Mouse (Mus musculus) midbrain, embryonic 14.5 days (tissue): ENCODE data around the gene Ap4s1. TPM values are rescaled to one million over a fixed set of nuclear protein-coding genes. Genes with fewer than 3 reads are reported as not detected.

Experiments
- ATAC-seq: fragments of 200-750 bp; cut with Nextera tagmentation; 2 replicates; pipeline ENCODE4 v1.8.0; 2017; ENCODE audit warnings: moderate number of reproducible peaks, moderate library complexity; ENCODE audit not compliant: low FRiP score, low TSS enrichment
- DNase-seq: peaks from one replicate; pipeline ENCODE4 v3.0.0-alpha.2; 2015
- H3K27ac ChIP-seq: fragments of 300-500 bp; sonication (generic); replicated peaks from 2 replicates; pipeline ENCODE4 v1.5.1; 2014; ENCODE audit warnings: mild to moderate bottlenecking, low read depth, low read length, moderate library complexity
- H3K27me3 ChIP-seq: fragments of 300-500 bp; sonication (generic); 2 replicates; pipeline ENCODE4 v1.6.1; 2014; ENCODE audit warnings: low read length, control low read depth, mixed read lengths; ENCODE audit not compliant: control insufficient read depth, insufficient read depth
- H3K36me3 ChIP-seq: fragments of 300-500 bp; sonication (generic); 2 replicates; pipeline ENCODE4 v1.6.1; 2014; ENCODE audit warnings: low read length, control low read depth; ENCODE audit not compliant: control insufficient read depth, insufficient read depth
- H3K4me1 ChIP-seq: fragments of 300-500 bp; sonication (generic); 2 replicates; pipeline ENCODE4 v1.6.1; 2014; ENCODE audit warnings: mild to moderate bottlenecking, antibody characterized with exemption, low read length, control low read depth; ENCODE audit not compliant: control insufficient read depth, insufficient read depth
- H3K4me2 ChIP-seq: fragments of 300-500 bp; sonication (generic); 2 replicates; pipeline ENCODE4 v1.6.1; 2014; ENCODE audit warnings: mild to moderate bottlenecking, low read length, moderate library complexity
- H3K4me3 ChIP-seq: fragments of 300-500 bp; sonication (generic); replicated peaks from 2 replicates; pipeline ENCODE4 v1.5.1; 2014; ENCODE audit warnings: low read depth, low read length
- H3K9ac ChIP-seq: fragments of 300-500 bp; sonication (generic); replicated peaks from 2 replicates; pipeline ENCODE4 v1.6.1; 2014; ENCODE audit warnings: mild to moderate bottlenecking, low read length, moderate library complexity
- H3K9me3 ChIP-seq: fragments of 300-500 bp; sonication (generic); 2 replicates; pipeline ENCODE4 v1.6.1; 2016; ENCODE audit warnings: low read length, control low read depth, mixed read lengths; ENCODE audit not compliant: control insufficient read depth
- WGBS: fragments of 180-500 bp; shearing (Covaris S2); extraction: QIAGEN DNeasy Blood & Tissue Kit; methylation state at CpG from one replicate; pipeline ENCODE4 v1.1.7; 2014; 5-methylcytosine and 5-hydroxymethylcytosine counted together
- polyA plus RNA-seq: library from polyadenylated mRNA; unstranded; fragments of >200 nt; fragmentation: Nextera tagmentation; extraction: Ambion mirVana; gene quantifications from 2 replicates; pipeline ENCODE4 v1.2.1, GENCODE M21; 2014

Gene Ap4s1
- polyA plus RNA-seq, 1 experiment from 2014 or later: 53.9 TPM

DNA sequence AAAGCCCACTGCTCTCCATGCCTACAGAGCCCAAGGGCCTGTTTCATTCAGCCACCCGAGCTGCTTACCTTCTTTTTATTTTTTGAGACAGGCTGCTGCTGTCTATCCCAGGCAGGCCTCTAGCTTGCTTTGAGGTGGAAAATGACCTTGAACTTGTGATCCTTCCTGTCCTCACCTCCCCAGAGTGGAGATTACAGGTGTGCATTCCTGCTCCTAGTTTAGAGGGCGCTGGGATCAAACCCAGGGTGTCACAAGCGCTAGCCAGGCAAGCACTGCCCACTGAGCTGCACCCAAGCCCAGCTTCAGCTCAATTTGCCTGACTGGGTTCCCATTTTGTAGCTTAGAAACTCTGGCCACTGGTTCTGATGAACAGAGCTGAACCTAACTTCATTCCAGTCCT, 45.5 kb downstream of the Ap4s1 start:
- no peak overlapping the region for H3K4me2 ChIP-seq
- no peaks in the 10 kb centered on the region for H3K9me3 ChIP-seq
- DNase-seq (no peak), ATAC-seq (no peak)
- no peaks in the 10 kb centered on the region for H3K4me1 ChIP-seq
- H3K27ac ChIP-seq: no peak overlapping the region
- no peak overlapping the region for H3K9ac ChIP-seq
- no peaks in the 10 kb centered on the region for H3K27me3 ChIP-seq
- 69% methylated on average over 3 of the region's 3 CpGs for WGBS
- H3K4me3 ChIP-seq: no peak overlapping the region
- no peaks in the 10 kb centered on the region for H3K36me3 ChIP-seq

DNA sequence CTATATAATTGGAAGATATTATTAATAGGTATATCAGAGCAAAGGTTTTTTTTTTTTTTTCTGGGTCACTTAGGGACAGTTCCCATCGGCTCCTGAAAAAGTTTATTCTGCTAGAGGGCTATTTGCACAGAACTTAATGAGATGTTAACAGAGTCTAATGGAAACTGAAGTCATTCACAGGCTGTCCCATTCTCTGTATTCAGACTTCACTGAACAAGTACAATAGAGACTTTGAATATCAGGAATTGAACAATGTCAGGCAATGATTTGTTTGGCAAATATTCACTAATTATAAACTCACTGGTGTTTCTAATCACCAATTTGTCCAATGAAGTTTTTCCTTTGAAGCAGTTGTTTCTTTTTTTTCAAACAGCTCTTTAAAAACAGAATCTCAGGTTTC, 46.0 kb downstream of the Ap4s1 start:
- H3K4me3 ChIP-seq: no peak overlapping the region
- no peak overlapping the region for H3K4me2 ChIP-seq
- 39% methylated on average over 1 of the region's 1 CpGs for WGBS
- ATAC-seq (no peak), DNase-seq (no peak)
- no peak overlapping the region for H3K27ac ChIP-seq
- H3K9me3 ChIP-seq: no peaks in the 10 kb centered on the region
- H3K27me3 ChIP-seq: no peaks in the 10 kb centered on the region
- H3K4me1 ChIP-seq: no peaks in the 10 kb centered on the region
- no peak overlapping the region for H3K9ac ChIP-seq
- H3K36me3 ChIP-seq: no peaks in the 10 kb centered on the region

GRCm38 (mm10) chr12:51741690-51742089, 50.9 kb downstream of the Ap4s1 start:
- Histone ChIP-seq H3K27ac (no peak overlapping the region), H3K4me2 (no peak overlapping the region), H3K9me3 (no peaks in the 10 kb centered on the region), H3K36me3 (peaks cover 40% of the 10 kb centered on the region), H3K4me3 (no peak overlapping the region), H3K4me1 (no peaks in the 10 kb centered on the region), H3K27me3 (no peaks in the 10 kb centered on the region), H3K9ac (no peak overlapping the region)
- DNase-seq: peak; percentile 45
- 81% methylated on average over 6 of the region's 6 CpGs for WGBS
- no peak for ATAC-seq

- peak; percentile 17 for DNase-seq
- Histone ChIP-seq H3K27me3 (no peaks in the 10 kb centered on the region), H3K9ac (no peak overlapping the region), H3K4me3 (no peak overlapping the region), H3K4me1 (no peaks in the 10 kb centered on the region), H3K27ac (no peak overlapping the region), H3K36me3 (peaks cover 61% of the 10 kb centered on the region), H3K9me3 (no peaks in the 10 kb centered on the region), H3K4me2 (no peak overlapping the region)
- 64% methylated on average over 6 of the region's 6 CpGs for WGBS
- no peak for ATAC-seq
These were observed 54.1 kb downstream of the Ap4s1 start for GRCm38 (mm10) chr12:51744957-51745356.

GRCm38 (mm10) chr12:51747348-51747747, 56.5 kb downstream of the Ap4s1 start:
- no peak for DNase-seq
- Histone ChIP-seq H3K27ac (no peak overlapping the region), H3K4me3 (no peak overlapping the region), H3K9me3 (no peaks in the 10 kb centered on the region), H3K4me1 (no peaks in the 10 kb centered on the region), H3K4me2 (no peak overlapping the region), H3K9ac (no peak overlapping the region), H3K27me3 (no peaks in the 10 kb centered on the region), H3K36me3 (peaks cover 83% of the 10 kb centered on the region)
- 92% methylated on average over 2 of the region's 2 CpGs for WGBS
- ATAC-seq: no peak

GRCm38 (mm10) chr12:51755938-51756598, 65.2 kb downstream of the Ap4s1 start:
- H3K9ac ChIP-seq: no peak overlapping the region
- no peak overlapping the region for H3K4me3 ChIP-seq
- no peaks in the 10 kb centered on the region for H3K27me3 ChIP-seq
- 98% methylated on average over 12 of the region's 12 CpGs for WGBS
- H3K9me3 ChIP-seq: no peaks in the 10 kb centered on the region
- ATAC-seq (no peak), DNase-seq (no peak)
- no peak overlapping the region for H3K27ac ChIP-seq
- H3K4me2 ChIP-seq: no peak overlapping the region
- H3K4me1 ChIP-seq: no peaks in the 10 kb centered on the region
- H3K36me3 ChIP-seq: peaks cover 79% of the 10 kb centered on the region

DNA sequence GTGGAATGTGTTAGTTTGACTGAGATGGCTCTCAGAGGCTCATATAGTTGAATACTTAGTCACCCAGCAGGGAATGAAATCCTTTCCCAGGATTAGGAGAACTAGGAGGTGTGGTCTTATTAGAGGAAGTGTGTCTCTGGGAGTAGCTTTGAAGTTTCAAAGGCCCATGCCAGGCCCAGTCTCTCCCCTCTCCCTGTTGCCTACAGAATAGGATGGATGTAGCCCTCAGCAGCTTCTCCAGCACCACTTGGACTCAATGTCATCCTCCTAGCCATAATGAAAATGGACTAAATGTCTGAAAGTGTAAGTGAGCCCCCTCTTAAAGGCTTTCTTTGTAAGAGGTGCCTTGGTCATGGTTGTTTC, 65.7 kb downstream of the Ap4s1 start:
- no peak overlapping the region for H3K27ac ChIP-seq
- H3K27me3 ChIP-seq: no peaks in the 10 kb centered on the region
- no peak for DNase-seq
- H3K4me1 ChIP-seq: no peaks in the 10 kb centered on the region
- H3K4me3 ChIP-seq: no peak overlapping the region
- H3K36me3 ChIP-seq: peaks cover 79% of the 10 kb centered on the region
- ATAC-seq: no peak
- no peak overlapping the region for H3K4me2 ChIP-seq
- H3K9ac ChIP-seq: no peak overlapping the region
- H3K9me3 ChIP-seq: no peaks in the 10 kb centered on the region

DNA sequence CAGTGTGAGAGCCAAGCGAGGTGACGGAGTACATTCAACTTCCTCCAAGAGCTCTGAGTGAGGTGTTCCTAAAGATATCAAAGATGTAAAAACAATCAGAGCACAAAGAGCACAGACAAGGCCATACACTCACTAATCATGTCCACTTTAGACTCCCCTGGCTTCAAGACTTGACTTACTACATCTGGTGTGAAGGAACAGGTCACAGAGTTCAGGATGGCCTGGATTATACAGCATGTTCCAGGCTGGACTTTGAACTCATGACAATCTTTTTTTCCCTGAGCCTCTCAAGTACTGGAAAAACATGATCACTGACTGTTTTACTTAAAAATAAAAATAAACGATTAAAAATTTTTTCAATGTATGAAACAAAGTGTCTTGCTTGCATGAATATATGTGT, 68.5 kb downstream of the Ap4s1 start:
- H3K27me3 ChIP-seq: no peaks in the 10 kb centered on the region
- no peak for DNase-seq
- H3K4me2 ChIP-seq: no peak overlapping the region
- 97% methylated on average over 3 of the region's 3 CpGs for WGBS
- H3K36me3 ChIP-seq: peaks cover 80% of the 10 kb centered on the region
- no peak overlapping the region for H3K4me3 ChIP-seq
- no peak overlapping the region for H3K9ac ChIP-seq
- ATAC-seq: no peak
- no peaks in the 10 kb centered on the region for H3K9me3 ChIP-seq
- no peak overlapping the region for H3K27ac ChIP-seq
- H3K4me1 ChIP-seq: no peaks in the 10 kb centered on the region

DNA sequence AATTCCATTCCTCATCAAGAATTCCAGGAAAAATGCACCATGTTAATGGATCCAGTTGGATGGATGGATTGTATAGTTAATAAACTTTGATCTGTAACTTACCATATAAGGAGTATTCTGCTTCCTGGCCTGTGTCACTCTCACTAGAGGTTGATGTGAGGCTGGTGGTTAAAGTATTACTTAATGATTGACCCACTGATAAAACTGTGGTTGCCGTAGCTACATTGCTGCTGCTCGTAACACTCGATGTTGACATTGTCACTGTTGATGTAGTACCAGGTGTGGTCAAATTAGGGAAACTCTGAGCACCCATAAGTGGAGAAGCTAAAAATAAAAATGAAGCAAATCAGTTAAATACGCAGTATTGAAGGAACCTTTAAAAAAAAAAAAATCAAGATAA, 76.6 kb downstream of the Ap4s1 start:
- H3K27me3 ChIP-seq: no peaks in the 10 kb centered on the region
- WGBS: 97% methylated on average over 4 of the region's 4 CpGs
- no peak overlapping the region for H3K9ac ChIP-seq
- no peak overlapping the region for H3K4me2 ChIP-seq
- no peak overlapping the region for H3K27ac ChIP-seq
- no peaks in the 10 kb centered on the region for H3K4me1 ChIP-seq
- H3K9me3 ChIP-seq: no peaks in the 10 kb centered on the region
- peaks cover 62% of the 10 kb centered on the region for H3K36me3 ChIP-seq
- DNase-seq (no peak), ATAC-seq (no peak)
- H3K4me3 ChIP-seq: no peak overlapping the region
